Mouse (Mus musculus): ENCODE data around the gene Mgll.

Mgll gene

GRCm38 (mm10) chr6:88770981-88771380 lies 46.8 kb downstream of the Mgll start:
- in situ Hi-C loops (cut with MboI, MseI): no loop called here

DNA sequence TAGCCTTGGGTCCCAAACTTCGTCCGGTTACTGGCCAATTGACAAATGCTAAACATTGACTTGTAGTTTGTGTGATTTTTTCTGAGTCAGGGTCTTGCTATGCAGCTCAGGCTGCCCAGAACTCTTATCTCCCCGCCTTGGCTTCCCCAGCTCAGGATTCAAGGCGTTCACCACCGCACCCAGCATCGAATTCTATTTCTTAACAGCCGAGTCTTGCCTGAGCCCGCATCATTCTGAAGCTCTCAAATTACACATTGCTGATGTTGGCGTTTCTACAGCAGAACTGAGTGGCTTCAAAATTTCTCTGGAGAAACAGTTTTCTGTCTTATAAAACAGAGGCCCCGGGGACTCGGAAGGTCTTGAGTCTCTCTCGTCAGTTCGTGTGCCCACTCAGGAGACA lies 47.8 kb downstream of the Mgll start:
- in situ Hi-C loops (cut with MboI, MseI): no loop called here

DNA sequence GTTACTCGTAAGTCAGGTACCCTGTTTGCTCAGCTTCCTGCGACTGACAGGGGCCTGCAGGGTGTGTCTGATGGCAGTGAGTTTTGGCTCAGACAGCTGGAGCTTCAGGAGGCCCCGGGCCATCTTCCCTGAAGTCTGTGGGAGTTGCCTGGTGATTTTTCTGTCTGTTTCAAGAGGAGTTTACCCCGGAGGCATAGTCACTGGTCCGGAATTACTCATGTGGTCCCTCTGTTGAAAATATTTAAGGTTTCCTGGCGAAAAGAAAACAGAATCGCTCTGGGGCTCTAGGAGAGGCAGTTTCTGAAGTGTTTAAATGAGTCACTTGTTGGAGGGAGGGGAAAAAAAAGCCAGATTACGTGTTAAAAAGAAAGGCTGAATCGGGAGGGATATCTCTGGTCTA lies 49.8 kb downstream of the Mgll start:
- in situ Hi-C loops (cut with MboI, MseI): no loop called here

DNA sequence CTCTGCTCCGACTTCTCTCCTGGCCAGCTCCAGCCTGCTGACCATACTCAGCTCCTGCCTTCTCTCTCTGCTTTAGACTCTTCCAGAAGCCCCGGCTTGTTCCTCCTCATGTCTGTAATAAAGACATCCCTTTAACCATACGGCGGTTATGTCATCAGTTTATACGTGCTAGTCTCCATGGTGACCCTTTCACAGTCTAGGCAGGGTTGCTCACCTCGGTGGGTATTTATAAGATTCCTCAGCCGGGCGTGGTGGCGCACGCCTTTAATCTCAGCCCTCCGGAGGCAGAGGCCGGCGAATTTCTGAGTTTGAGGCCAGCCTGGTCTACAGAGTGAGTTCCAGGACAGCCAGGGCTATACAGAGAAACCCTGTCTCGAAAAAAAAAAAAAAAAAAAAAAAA lies 51.1 kb downstream of the Mgll start:
- in situ Hi-C loops (cut with MboI, MseI): no loop called here

GRCm38 (mm10) chr6:88776336-88776923 lies 52.2 kb downstream of the Mgll start:
- in situ Hi-C loops (cut with MboI, MseI): no loop called here

DNA sequence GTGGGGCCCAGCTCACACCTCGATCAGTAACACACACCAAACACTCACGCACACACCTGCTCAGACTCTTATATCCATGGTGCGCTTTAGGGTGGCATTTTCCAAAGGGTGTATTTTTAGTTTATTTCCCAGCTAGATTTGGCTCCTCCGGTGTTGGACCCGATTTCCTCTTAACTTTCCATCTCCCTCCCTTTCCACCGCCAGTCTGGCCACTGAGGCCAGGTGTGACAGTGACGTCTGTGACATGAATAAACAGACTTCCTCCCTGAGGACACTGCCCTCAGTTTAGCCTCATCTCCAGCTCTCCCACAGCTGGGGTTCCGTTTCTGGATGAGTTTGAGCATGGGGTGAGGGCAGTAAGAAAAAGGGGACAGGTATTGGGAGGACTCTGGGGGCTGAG lies 52.8 kb downstream of the Mgll start:
- in situ Hi-C loops (cut with MboI, MseI): no loop called here

GRCm38 (mm10) chr6:88778047-88778688 lies 54.0 kb downstream of the Mgll start:
- in situ Hi-C loops (cut with MboI, MseI): no loop called here

GRCm38 (mm10) chr6:88779755-88780154 lies 55.5 kb downstream of the Mgll start:
- in situ Hi-C loops (cut with MboI, MseI): no loop called here

- in situ Hi-C loops (cut with MboI, MseI): no loop called here
Observed at GRCm38 (mm10) chr6:88781919-88782318, 57.7 kb downstream of the Mgll start.

DNA sequence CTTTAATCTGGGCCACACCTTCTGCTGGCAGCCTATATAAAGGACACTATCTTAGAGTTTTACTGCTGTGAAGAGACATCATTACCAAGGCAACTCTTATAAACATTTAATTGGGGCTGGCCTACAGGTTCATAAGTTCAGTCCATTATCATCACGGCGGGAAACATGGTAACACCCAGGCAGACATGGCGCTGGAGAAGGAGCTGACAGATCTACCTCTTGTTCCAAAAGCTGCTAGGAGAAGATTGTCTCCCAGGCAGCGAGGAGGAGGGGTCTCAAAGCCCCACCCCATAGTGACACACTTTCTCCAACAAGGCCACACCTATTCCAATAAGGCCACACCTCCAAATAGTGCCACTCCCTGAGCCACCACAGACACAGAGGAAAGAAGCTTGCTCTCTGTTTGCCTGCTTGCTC lies 58.8 kb downstream of the Mgll start:
- in situ Hi-C loops (cut with MboI, MseI): no loop called here

- in situ Hi-C loops (cut with MboI, MseI): no loop called here
Observed at GRCm38 (mm10) chr6:88784691-88785173, 60.5 kb downstream of the Mgll start.

DNA sequence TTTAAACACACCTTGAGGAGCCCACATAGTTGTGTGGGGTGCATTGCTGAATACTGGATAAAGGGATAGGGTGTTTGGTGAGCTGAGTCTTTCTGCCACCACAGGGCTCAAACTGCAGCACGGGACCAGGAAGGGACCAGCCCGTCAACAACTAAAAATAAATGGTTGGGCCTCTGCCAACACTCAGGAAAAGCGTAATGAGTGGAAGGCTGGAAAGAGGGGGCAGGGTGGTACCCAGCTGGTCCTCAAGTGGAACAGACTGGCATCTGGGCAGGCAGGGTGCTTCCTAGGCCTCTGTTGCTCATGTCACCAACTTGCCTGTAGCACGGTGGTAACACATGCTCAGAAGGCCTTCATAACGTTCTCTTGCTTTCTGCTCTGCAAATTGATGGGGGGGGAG lies 61.1 kb downstream of the Mgll start:
- in situ Hi-C loops (cut with MboI, MseI): no loop called here

DNA sequence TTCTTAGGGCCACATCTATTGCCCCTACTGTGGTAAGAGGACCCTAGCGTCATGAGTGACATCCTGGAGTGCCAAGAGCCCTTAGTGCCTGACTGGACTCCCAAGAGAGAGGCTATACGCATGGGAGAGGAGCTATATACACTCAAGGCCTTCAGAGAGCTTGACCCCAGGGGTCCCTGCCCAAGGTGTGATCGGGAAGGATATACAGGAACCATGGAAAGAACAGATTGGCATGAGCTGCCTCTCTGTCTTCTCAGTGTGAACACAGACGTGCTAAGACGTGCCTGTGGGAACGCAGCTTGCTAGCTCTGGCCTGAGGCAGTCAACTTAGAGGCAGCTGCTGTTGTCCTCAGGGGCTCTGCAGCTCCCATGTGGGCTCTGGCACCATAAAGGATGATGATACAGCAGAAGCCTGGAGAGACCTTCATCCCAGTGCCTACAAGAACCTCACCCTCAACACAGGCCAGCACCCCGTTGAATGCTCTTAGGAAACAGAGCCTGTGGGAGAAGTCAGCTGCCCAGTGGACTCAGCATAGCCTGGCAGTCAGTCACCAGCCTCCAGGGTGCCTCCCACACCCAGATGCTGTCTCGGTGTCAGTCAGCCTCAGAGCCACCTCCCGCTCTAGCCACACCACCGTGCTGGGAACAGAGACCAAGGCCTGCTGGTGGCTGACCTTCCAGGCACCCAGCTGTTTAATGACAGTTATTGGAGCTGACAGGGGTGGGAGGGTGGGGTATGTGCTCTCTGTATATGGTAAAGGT lies 61.8 kb downstream of the Mgll start:
- in situ Hi-C loops (cut with MboI, MseI): no loop called here

GRCm38 (mm10) chr6:88786732-88787445 lies 62.7 kb downstream of the Mgll start:
- in situ Hi-C loops (cut with MboI, MseI): no loop called here

DNA sequence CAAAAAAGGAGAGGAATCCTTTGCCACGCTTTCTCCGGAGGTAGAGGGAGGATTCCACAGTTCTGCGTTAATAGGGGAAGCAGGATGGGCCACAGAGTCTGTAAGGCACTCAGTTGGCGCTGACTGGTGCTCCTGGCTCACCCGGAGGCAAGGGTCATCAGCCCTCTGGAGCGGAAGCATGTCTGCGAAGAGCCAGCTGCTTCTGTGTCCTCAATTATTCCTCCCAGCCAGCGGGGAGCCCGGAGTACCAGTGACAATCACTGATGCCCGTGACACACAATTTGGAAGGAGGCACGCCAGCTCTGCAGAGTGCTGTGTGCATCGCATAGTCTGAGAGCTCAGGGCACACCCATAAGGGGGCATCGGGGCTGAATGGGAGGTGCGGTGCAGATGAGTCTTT lies 63.3 kb downstream of the Mgll start:
- in situ Hi-C loops (cut with MboI, MseI): no loop called here

- in situ Hi-C loops (cut with MboI, MseI): no loop called here
Observed at GRCm38 (mm10) chr6:88788219-88788618, 64.0 kb downstream of the Mgll start.

DNA sequence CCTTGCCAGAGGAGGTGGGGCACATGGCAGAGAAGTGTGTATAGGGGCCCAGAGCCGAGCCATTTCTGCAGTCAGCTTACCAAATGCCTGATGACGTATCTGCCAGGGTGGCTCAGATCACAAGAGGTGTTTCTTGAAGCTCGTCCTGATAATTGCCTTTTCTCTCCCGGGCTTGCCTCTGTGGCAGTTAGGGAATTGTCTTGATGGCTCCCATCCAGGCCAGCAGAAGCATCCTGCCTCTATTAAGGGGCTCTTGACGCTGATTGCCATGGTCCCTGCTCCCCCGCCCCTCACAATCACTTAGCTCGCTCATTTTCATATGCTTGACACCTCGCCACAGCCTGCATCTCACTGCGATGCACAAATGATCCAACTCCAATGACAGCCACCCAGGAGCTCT lies 67.1 kb downstream of the Mgll start:
- in situ Hi-C loops (cut with MboI, MseI): no loop called here

DNA sequence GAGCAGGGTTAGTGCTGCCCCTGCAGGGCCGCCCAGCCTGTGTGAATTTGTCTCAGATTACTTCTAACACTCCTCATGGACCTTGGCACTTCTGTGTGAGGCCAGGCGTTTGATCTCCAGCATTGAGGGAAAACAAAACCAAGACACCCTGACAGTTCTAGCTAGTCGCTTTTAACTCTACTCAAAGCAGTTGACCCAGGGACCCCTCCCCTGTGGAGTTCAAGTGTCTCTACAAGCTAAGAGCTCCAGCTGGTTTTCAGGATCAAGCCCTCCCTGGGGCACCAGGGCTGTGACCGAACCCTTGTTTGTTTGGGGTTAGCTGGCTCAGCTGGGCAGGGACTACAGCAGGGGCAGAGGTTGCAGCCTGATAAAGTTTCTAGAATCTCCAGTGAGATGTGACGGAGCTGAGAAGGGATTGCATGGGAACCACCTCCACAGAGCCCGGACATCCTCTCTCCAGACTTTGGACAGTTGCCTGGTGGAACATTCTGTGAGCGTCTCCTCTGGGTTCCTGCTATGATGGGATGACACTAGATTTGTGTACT lies 68.0 kb downstream of the Mgll start:
- in situ Hi-C loops (cut with MboI, MseI): no loop called here

GRCm38 (mm10) chr6:88793243-88793642 lies 69.0 kb downstream of the Mgll start:
- in situ Hi-C loops (cut with MboI, MseI): no loop called here

GRCm38 (mm10) chr6:88793872-88794271 lies 69.7 kb downstream of the Mgll start:
- in situ Hi-C loops (cut with MboI, MseI): no loop called here

GRCm38 (mm10) chr6:88794561-88794971 lies 70.4 kb downstream of the Mgll start:
- in situ Hi-C loops (cut with MboI, MseI): no loop called here

DNA sequence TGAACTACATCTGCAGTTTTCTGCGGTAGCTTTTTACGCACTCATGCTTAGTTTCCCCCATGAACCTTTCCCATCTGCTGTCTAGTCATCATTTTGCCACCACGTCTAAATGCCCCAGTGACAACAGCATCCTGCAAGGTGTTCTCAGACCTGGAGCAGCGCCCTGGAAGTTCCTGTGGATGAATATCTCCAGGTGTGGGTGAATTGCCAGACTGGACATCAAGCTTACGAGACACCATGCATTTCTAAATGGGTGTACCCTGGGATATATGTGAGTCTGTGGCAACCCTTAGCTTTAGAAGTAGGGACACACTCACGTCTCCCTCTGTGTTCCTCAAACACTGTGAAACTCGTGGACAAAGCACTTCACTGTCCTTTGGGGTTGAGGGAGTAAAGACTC lies 76.0 kb downstream of the Mgll start:
- in situ Hi-C loops (cut with MboI, MseI): loop anchor here (5.0 kb wide), 1 partner anchor 423 kb away; no protein-coding TSS in a partner anchor
